Mouse (Mus musculus): ENCODE data around the gene Tmem245. TPM values are rescaled to one million over a fixed set of nuclear protein-coding genes. Genes with fewer than 3 reads are reported as not detected.

Tmem245 gene
- 6.9 and 11.9 TPM in 2 replicates for polyA plus RNA-seq (2012; rRNA removed)

DNA sequence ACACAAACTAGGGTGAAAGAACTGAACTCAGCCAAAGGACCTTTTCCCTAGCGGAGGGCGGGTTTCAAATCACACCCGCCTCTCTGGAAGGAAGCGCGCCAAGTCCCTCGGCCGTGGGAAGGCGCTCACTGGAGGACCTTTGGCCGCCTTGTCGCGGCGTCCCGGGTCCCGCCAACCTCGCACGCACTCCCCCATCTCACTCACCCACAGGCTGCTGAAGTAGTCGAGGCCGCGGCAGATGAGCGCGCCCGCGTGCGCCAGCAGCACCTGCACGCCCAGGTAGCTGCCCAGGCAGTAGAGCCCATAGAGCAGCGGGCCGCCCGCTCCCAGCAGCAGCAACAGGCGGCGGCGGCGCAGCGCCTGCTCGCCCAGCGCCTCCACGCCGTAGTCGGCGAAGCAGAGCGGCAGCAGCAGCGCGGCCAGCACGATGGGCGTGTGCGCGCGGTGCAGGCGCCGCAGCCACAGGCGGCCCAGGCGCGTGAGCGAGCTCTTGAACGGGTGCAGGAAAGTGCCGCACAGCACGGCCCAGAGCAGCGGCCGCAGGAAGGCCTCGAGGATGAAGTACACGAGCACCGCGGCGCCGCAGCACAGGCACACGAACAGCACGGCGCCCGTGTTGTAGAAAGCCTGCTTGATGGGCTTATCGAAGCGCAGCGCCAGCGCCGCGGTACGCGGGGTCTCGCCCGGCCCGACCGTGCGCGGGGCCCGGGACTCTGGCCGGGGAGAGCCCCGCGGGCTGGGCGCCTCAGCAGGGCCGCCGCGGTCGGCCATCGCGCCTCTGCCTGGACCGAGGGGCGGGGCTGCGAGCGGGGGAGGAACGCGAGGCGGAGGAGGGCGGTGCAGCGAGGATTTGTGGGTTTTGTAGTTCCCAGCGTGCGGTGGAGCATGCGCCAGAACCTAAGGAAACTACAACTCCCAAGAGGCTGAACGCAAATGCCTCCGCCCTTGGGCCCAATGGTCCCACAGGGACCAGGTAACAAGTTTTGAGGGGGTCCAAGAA lies at the start of gene Tmem245:
Gene Tmem245 (minus strand): TSS at position 797 of the 1,000 bp plus-strand sequence.

DNA sequence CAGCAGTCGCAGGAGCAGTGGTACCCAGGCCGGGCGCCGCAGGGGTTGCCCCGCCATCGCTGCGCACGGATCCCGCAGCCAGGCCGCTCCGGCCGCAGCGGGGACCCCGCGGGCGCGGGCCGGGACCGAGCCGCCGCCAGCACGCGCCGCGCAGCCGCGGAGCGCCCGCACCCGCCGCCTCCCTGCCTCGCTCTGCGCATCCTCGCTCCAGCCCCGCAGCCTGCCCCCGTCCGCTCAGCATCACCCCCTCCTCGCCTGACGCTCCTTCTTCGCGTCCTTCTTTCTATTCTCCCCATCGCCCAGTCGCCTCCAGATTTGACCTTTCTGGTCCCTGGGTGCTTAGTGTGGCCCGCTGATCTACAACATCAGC lies 43.0 kb upstream of the Tmem245 start, which contains the start of gene Frrs1l:
Gene Frrs1l (minus strand): TSS at position 177 of the 370 bp plus-strand sequence.

DNA sequence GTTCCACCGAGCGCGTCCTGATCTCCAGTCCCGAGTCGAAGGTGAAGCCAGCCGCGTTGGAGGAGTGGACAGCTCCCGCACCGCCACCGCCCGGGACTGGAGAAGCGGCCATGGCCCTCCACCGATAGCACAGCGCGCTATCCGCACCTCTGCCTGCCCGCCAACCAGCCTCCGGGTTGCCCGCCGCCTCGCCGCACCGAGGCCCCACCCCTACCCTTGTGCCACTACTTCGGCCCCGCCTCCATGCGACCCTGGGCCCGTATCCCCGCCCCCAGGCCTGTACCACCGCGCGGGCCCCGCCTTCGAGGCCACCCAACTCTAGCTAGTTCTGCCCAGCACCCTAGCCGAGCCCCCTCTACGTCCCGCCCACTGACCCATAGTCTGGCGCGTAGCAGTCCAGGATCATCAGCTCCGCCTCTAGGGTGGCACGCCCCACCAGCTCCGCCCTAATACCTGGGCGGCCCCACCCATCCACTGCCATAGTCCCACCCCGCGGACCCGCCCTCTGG lies 82.2 kb downstream of the Tmem245 start, which contains the start of gene Ctnnal1:
Gene Ctnnal1 (minus strand): TSS at position 186 of the 509 bp plus-strand sequence.

Other genes with a start within 250 kb of the Tmem245 start
- gene Gm26657, start 207.4 kb downstream of the Tmem245 start, polyA plus RNA-seq (2012; rRNA removed), result not detected in 2 replicates
- 0.16 and 0.22 TPM in 2 replicates for gene Actl7b, start 206.0 kb downstream of the Tmem245 start, polyA plus RNA-seq (2012; rRNA removed)
- gene Actl7a, start 204.0 kb downstream of the Tmem245 start, polyA plus RNA-seq (2012; rRNA removed), result not detected in 2 replicates
- 45.9 and 80.3 TPM in 2 replicates for gene Elp1, start 145.1 kb downstream of the Tmem245 start, polyA plus RNA-seq (2012; rRNA removed)
- 6.8 and 14.0 TPM in 2 replicates for gene Fam206a, start 145.1 kb downstream of the Tmem245 start, polyA plus RNA-seq (2012; rRNA removed)
- gene Ctnnal1, start 82.2 kb downstream of the Tmem245 start, polyA plus RNA-seq (2012; rRNA removed), result 29.0 and 40.9 TPM in 2 replicates
- 2.1 and 3.1 TPM in 2 replicates for gene Frrs1l, start 43.0 kb upstream of the Tmem245 start, polyA plus RNA-seq (2012; rRNA removed)
- gene Epb41l4b, start 196.0 kb upstream of the Tmem245 start, polyA plus RNA-seq (2012; rRNA removed), result 1.7 and 4.3 TPM in 2 replicates